Mouse (Mus musculus): ENCODE measurements at regions not wholly inside any gene's neighbourhood (a gene's known extent, or its start where the extent isn't known, plus 50 kb on each side); places are given as distances from the start of the nearest gene placed in this dataset.

DNA sequence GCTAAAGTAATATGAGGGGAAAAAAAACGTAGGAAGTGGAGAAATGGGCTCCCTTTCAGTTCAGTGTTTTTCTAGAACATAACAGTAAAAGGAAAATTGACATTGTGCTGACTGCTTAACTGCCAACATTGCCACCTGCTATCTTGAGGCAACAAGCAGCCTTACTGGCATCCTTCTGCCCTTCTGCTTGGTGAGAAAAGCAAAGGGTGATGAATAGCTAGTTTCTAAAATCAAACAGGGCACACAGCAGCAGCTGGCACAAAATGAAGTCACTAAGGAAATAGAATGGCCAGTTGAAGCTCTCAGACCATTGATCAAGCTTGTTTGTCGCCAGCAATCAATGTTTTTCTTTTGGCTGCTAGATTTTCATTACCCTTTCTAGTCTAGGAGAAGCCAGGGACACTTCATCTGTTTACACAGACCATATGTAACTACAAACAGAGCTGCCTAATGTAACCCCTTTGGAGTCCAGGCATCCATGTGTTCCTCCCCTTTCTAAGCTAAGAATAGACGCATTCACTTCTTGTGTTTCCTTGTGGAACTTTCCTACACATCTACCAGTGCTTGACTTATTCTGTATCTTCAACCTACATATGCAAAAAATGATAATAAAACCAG lies 314.2 kb upstream of the Col8a1 start:
- no peaks in the 10 kb centered on the region for H3K4me1 ChIP-seq (ENCODE audit: insufficient read depth, low read depth, low read length)
- ATAC-seq (ENCODE audit: extremely low read depth, insufficient number of reproducible peaks, low FRiP score, poor library complexity, severe bottlenecking) (no peak), DNase-seq (ENCODE audit: low spot score) (no peak)
- H3K27me3 ChIP-seq (ENCODE audit: insufficient read depth, low read length): no peaks in the 10 kb centered on the region; the same call in 1 of the 2 replicates
- no peaks in the 10 kb centered on the region for H3K9me3 ChIP-seq (replicated peaks)
- H3K36me3 ChIP-seq (replicated peaks): no peaks in the 10 kb centered on the region
- TF ChIP-seq POLR2AphosphoS5 (IDR thresholded peaks at IDR 0.05; ENCODE audit: insufficient replicate concordance, low read depth, low read length) (no peak), TAL1 (conservative IDR thresholded peaks at IDR 0.05; ENCODE audit: low read depth, low read length) (no peak), CTCF (IDR thresholded peaks at IDR 0.05; ENCODE audit: low read depth, low read length) (no peak), GATA1 (IDR thresholded peaks at IDR 0.05; ENCODE audit: borderline replicate concordance, low read length) (no peak), GATA2 (IDR thresholded peaks at IDR 0.05; ENCODE audit: borderline replicate concordance, low read depth, low read length) (no peak)
- no peak overlapping the region for H3K4me3 ChIP-seq (ENCODE audit: low read depth, low read length)

DNA sequence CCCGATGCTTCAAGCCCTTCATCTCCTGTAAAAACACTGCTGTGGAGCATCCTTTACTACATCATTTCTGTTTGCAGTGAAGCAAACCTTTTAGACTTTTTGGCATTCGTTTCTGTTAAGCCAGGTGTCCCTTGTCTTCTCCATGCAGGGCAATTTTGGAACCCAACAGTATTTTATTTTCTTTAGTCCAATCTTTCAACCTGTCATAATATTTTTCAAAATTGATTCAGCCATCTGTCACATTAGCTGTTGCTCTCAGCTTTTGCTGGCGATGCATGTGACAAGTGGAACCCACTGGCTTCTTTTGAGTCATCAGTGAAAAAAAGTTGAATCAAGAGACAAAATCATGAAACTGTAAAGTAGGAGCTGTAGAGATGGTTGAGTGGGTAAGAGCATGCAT lies 317.9 kb upstream of the Col8a1 start:
- no peaks in the 10 kb centered on the region for H3K9me3 ChIP-seq (replicated peaks)
- no peak overlapping the region for H3K4me3 ChIP-seq (ENCODE audit: low read depth, low read length)
- no peaks in the 10 kb centered on the region for H3K4me1 ChIP-seq (ENCODE audit: insufficient read depth, low read depth, low read length)
- no peaks in the 10 kb centered on the region; the same call in 1 of the 2 replicates for H3K27me3 ChIP-seq (ENCODE audit: insufficient read depth, low read length)
- TF ChIP-seq GATA2 (IDR thresholded peaks at IDR 0.05; ENCODE audit: borderline replicate concordance, low read depth, low read length) (no peak), POLR2AphosphoS5 (IDR thresholded peaks at IDR 0.05; ENCODE audit: insufficient replicate concordance, low read depth, low read length) (no peak), CTCF (IDR thresholded peaks at IDR 0.05; ENCODE audit: low read depth, low read length) (no peak), TAL1 (conservative IDR thresholded peaks at IDR 0.05; ENCODE audit: low read depth, low read length) (no peak)
- H3K36me3 ChIP-seq (replicated peaks): no peaks in the 10 kb centered on the region
- ATAC-seq (ENCODE audit: extremely low read depth, insufficient number of reproducible peaks, low FRiP score, poor library complexity, severe bottlenecking): no peak
- DNase-seq (ENCODE audit: low spot score): no peak

DNA sequence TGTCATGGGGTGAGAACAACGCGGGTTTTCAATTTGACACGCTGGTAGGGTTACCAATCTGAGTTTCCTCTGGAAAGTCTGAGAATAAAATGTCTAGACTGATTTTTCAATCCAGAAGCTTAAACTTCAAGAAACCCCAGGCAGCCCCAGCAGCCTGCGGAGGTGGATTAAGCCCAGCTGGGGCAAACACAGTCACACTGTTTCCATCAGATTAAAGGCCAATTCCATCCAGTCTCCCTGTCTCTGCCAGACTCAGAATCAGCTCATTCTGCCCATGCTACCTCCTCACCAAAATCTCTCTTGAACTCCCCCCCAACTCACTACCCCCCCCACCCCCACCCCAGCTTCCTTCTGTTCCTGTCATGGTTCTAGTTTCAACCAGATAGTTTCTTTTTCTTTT lies 307.9 kb upstream of the Dcbld2 start:
- no peak overlapping the region for H3K4me3 ChIP-seq (ENCODE audit: low read depth, low read length)
- TF ChIP-seq CTCF (IDR thresholded peaks at IDR 0.05; ENCODE audit: low read depth, low read length) (no peak), GATA2 (IDR thresholded peaks at IDR 0.05; ENCODE audit: borderline replicate concordance, low read depth, low read length) (no peak), POLR2AphosphoS5 (IDR thresholded peaks at IDR 0.05; ENCODE audit: insufficient replicate concordance, low read depth, low read length) (no peak), TAL1 (conservative IDR thresholded peaks at IDR 0.05; ENCODE audit: low read depth, low read length) (no peak), GATA1 (IDR thresholded peaks at IDR 0.05; ENCODE audit: borderline replicate concordance, low read length) (no peak)
- no peaks in the 10 kb centered on the region for H3K36me3 ChIP-seq (replicated peaks)
- H3K9me3 ChIP-seq (replicated peaks): no peaks in the 10 kb centered on the region
- ATAC-seq (ENCODE audit: extremely low read depth, insufficient number of reproducible peaks, low FRiP score, poor library complexity, severe bottlenecking): no peak
- no peaks in the 10 kb centered on the region for H3K27me3 ChIP-seq (ENCODE audit: insufficient read depth, low read length)
- H3K4me1 ChIP-seq (ENCODE audit: insufficient read depth, low read depth, low read length): no peaks in the 10 kb centered on the region
- DNase-seq (ENCODE audit: low spot score): no peak

DNA sequence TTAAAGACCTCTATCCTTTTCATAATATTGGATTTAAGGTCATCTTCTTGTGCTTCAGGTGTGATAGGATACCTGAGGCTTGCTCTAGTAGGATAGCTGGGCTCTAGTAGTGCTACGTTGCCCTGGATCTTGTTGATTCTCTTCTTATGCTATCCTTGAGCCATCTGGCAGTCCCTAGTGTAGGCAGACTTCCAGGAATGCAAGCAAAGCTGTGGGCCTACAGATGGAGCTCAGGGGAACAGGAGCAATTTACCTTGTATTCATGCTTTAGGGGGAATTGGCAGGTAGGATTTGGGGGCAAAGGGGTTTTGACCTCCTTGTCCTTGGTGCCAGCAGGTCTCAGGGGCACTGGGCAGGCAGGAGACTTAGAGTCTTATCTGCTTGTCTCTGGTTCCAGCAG lies 297.8 kb upstream of the Dcbld2 start:
- TF ChIP-seq GATA2 (IDR thresholded peaks at IDR 0.05; ENCODE audit: borderline replicate concordance, low read depth, low read length) (no peak), TAL1 (conservative IDR thresholded peaks at IDR 0.05; ENCODE audit: low read depth, low read length) (no peak), POLR2AphosphoS5 (IDR thresholded peaks at IDR 0.05; ENCODE audit: insufficient replicate concordance, low read depth, low read length) (no peak), CTCF (IDR thresholded peaks at IDR 0.05; ENCODE audit: low read depth, low read length) (no peak), GATA1 (IDR thresholded peaks at IDR 0.05; ENCODE audit: borderline replicate concordance, low read length) (no peak)
- ATAC-seq (ENCODE audit: extremely low read depth, insufficient number of reproducible peaks, low FRiP score, poor library complexity, severe bottlenecking): no peak

DNA sequence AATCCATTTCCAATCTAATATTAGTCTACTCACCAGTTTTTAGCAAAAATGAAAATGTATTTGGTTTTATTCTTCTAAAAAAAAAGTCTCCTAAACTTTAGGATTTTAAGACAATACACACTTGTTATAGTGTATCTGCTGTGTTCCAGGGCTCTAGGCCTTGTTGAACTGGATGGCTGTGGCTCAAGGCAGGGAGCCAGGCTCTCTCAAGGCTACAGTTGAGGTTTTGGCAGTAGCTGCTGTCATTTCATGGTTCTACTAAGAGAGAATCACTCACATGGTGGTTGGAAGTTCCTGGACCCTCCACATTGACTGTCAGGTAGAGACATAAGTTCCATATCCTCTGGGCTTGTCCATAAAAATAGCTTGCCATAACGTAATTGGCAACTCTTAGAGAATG lies 282.2 kb upstream of the Dcbld2 start:
- Histone ChIP-seq H3K27me3 (ENCODE audit: insufficient read depth, low read length) (no peaks in the 10 kb centered on the region), H3K36me3 (replicated peaks) (no peaks in the 10 kb centered on the region), H3K9me3 (replicated peaks) (no peaks in the 10 kb centered on the region), H3K4me3 (ENCODE audit: low read depth, low read length) (no peak overlapping the region), H3K4me1 (ENCODE audit: insufficient read depth, low read depth, low read length) (no peaks in the 10 kb centered on the region)
- DNase-seq (ENCODE audit: low spot score) (no peak), ATAC-seq (ENCODE audit: extremely low read depth, insufficient number of reproducible peaks, low FRiP score, poor library complexity, severe bottlenecking) (no peak)
- TF ChIP-seq GATA2 (IDR thresholded peaks at IDR 0.05; ENCODE audit: borderline replicate concordance, low read depth, low read length): no peak

More for the DNA sequence above, 297.8 kb upstream of the Dcbld2 start:
- Histone ChIP-seq H3K27me3 (ENCODE audit: insufficient read depth, low read length) (no peaks in the 10 kb centered on the region), H3K4me1 (ENCODE audit: insufficient read depth, low read depth, low read length) (no peaks in the 10 kb centered on the region), H3K36me3 (replicated peaks) (no peaks in the 10 kb centered on the region), H3K9me3 (replicated peaks) (no peaks in the 10 kb centered on the region), H3K4me3 (ENCODE audit: low read depth, low read length) (no peak overlapping the region)
- no peak for DNase-seq (ENCODE audit: low spot score)

DNA sequence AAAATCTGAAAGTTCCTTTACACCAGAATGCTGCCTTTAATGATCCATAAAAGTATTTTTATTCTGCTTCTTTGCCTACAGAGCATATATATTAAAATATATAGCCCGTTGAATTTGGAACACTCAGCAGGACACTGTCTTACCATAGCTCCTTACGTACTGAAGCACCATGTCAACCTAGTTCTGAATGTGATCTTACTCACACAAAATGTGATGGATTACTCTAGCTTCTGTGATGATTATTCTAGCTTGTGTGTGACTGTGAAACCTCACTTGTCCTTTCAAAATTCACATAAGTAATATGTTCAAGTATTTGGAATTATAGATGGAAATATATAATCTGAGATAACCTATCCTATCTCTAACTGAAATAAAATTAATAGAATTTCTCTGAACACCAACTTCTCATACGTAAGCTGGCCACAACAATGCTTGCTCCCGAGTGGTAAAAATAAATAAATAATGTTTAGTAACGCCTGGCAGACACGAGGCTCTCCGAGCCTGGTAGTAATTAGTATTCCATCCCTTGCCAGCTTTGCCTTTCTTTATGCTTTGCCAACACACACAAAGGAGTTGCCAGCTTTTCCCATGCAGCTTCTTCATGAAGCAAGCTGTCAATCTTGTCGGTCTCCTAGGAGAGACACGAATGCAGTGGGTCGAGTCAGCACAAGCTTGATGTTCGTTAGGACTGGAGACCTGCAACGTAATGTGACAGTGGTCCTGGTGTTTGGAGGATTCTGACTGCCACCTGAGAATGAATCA lies 271.9 kb upstream of the Dcbld2 start:
- no peak for TF ChIP-seq GATA2 (IDR thresholded peaks at IDR 0.05; ENCODE audit: borderline replicate concordance, low read depth, low read length)
- ATAC-seq (ENCODE audit: extremely low read depth, insufficient number of reproducible peaks, low FRiP score, poor library complexity, severe bottlenecking): no peak

More for the DNA sequence above, 271.9 kb upstream of the Dcbld2 start:
- Histone ChIP-seq H3K27me3 (ENCODE audit: insufficient read depth, low read length) (no peaks in the 10 kb centered on the region), H3K9me3 (replicated peaks) (no peaks in the 10 kb centered on the region), H3K4me3 (ENCODE audit: low read depth, low read length) (no peak overlapping the region), H3K4me1 (ENCODE audit: insufficient read depth, low read depth, low read length) (no peaks in the 10 kb centered on the region), H3K36me3 (replicated peaks) (no peaks in the 10 kb centered on the region)
- DNase-seq (ENCODE audit: low spot score): no peak

Data from G1E (cell line).